Mouse (Mus musculus): Measurements from ENCODE around the gene Gmeb1.
"Not testable (repeated sequence)": the region's sequence is repeated elsewhere in the genome, so short reads cannot be mapped to it uniquely, and the experiment has no call there.

The Gmeb1 gene

DNA sequence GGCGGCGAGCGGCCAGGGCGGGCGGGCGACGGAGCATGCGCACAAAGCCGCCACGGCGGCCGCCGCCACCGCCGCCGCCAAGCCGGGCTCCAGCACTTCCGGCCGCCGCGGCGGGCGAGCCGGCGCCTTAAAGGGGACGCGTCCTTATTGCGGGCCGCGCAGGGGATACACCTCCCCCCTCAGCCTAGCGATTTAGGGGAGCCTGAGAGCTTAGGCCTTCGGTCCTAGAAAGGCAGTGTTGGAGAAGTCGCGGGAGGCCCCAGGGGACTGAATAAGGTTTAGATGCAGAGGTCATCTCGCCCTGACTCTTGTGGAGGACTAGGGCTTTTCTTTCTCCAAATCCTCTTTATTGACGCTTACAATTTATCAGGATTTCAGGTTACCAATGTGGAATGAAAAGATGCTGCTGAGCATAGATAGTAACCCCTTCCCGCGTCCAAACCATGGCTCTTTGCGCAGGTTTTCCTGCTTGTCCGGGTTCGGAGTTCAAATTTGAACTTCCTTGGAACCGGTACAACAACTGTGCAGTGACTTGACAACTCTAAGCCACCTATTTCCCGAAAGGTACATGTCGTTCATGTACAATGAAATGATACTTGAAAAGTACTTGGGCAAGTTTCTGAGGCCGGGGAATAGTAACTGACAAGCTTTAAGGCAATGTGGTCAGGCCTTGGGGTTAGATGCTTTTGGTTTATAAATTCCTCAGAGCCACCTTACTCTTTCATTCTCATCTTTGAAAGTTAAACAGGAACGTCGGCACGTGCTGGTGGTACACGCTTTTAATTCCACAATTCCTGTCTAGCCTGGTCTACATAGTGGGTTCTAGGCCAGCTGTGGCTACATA lies at the start of gene Gmeb1:
Gene Gmeb1, minus strand, starts transcription at position 89 of the 844 bp plus-strand sequence.
- in situ Hi-C loops (cut with MboI, MseI) = no loop called here

GRCm38 (mm10) chr4:132309849-132310472 lies 48.6 kb upstream of the Gmeb1 start:
- in situ Hi-C loops (cut with MboI, MseI) = no loop called here

DNA sequence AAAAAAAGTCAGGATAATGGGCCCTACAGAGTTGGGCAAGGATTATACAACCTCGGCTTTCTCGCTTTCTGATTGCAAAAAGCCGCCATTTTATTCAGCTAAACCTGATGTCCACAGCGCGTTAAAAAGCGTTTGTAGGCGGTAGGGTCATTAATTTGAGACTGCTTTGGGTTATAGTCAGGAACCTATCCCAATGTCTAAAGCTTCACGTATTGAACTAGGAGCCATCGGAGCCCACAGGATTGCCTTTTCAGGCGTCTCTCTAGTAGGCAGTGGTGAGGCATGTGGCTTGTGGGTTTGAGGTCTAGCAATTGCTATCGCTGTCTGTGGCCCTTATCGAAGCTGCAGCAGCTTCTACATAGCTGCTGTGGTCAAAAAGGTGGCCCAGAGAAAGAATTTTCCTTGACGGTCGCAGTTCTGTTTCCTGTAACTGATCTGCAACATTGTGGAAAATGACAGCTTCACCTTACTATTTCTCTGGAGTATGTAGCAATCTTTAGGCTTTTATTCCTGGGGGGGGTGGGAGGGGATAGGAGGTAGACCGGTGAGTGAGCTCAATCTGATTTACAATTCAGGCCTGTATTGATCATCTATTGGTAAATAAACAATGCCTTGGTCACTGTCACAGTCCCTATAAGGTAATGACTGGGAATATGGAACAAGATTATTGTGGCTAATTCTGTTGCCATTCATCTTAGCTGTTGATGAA lies 47.9 kb upstream of the Gmeb1 start:
- in situ Hi-C loops (cut with MboI, MseI) = no loop called here

GRCm38 (mm10) chr4:132308437-132309139 lies 47.2 kb upstream of the Gmeb1 start:
- in situ Hi-C loops (cut with MboI, MseI) = no loop called here

DNA sequence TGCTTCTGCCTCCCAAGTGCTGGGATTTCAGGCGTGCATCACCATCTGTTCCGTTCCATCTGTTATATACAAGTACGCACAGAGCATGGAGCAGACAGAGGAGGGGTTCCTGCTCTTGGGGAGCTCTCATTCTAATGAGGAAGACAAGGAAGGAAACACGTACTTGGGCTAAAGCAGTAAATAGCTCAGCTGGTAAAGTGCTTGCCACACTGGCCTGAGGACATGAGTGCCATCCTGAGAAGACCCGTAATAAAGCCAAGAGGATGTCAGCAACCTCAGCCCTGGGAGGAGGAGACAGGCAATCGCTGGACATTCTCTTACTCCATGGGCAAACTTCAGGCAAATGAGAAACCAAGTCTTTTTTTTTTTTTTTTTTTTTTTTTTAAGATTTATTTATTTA lies 44.6 kb upstream of the Gmeb1 start:
- in situ Hi-C loops (cut with MboI, MseI) = no loop called here

DNA sequence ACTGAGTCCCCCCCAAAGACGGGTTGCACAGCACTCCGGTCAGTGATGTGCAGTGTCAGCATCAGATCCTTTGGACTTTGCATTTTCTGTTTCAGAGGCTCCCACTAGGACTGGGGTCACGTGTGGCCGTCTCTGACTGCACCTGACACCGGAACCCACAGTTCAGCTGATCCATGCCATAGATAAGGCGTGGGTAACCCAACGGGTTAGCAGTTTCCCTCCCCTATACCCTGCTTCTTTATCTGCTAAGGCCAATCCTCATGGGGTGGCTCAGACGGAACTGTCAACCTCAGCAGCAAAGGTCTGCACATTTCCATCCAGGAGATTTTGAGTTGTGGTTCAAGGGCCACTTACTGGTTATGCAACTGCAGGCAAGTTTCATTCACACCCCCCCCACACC lies 43.9 kb upstream of the Gmeb1 start:
- in situ Hi-C loops (cut with MboI, MseI) = no loop called here

DNA sequence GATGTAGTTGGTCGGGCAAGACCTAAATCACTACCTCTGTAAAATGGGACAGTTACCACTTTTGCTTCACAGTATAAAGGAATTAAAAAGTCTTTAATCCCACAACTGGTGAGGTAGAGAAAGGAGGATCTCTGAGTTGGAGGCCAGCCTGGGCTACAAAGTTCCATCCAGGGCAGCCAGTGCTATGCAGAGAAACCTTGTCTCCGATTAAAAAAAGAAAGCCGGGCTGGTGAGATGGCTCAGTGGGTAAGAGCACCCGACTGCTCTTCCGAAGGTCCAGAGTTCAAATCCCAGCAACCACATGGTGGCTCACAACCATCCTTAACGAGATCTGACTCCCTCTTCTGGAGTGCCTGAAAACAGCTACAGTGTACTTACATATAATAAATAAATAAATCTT lies 42.1 kb upstream of the Gmeb1 start:
- in situ Hi-C loops (cut with MboI, MseI) = not testable (repeated sequence)

DNA sequence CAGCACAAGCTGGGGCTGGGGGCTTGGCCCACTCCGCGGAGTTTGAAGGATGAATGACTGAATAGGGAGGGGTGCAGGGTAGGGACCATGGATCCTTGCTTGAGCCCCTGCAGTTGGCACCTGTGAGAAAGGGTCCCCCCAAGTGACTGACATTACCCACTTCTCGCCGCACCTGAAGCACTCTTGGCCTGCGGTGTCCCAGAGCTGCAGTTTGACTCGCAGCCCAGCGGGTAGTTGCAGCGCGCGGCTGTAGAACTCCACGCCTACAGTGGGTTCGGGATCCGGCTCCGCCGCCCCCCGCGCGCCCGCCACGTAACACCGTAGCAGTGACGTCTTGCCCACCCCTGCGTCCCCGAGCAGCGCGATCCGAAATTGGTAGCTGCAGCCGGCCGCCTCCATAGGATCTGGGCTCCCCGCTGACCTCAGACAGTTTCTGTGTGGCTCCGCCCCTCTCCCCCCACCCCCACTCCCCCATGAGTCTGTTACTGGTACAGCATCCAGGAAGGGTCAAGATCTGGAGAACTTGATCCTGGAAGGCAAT lies 41.6 kb upstream of the Gmeb1 start, which contains the start of gene Rab42:
Gene Rab42, minus strand, starts transcription at position 447 of the 541 bp plus-strand sequence.
- in situ Hi-C loops (cut with MboI, MseI) = no loop called here

GRCm38 (mm10) chr4:132301965-132302938 lies 40.9 kb upstream of the Gmeb1 start:
- in situ Hi-C loops (cut with MboI, MseI) = no loop called here

GRCm38 (mm10) chr4:132301486-132301885 lies 40.1 kb upstream of the Gmeb1 start:
- in situ Hi-C loops (cut with MboI, MseI) = no loop called here

GRCm38 (mm10) chr4:132299849-132300248 lies 38.4 kb upstream of the Gmeb1 start:
- in situ Hi-C loops (cut with MboI, MseI) = no loop called here

GRCm38 (mm10) chr4:132295696-132296390 lies 34.4 kb upstream of the Gmeb1 start:
- in situ Hi-C loops (cut with MboI, MseI) = no loop called here

- in situ Hi-C loops (cut with MboI, MseI) = no loop called here
These were observed 32.4 kb upstream of the Gmeb1 start for GRCm38 (mm10) chr4:132293682-132294240.

GRCm38 (mm10) chr4:132292988-132293387 lies 31.6 kb upstream of the Gmeb1 start:
- in situ Hi-C loops (cut with MboI, MseI) = no loop called here

GRCm38 (mm10) chr4:132291624-132292335 lies 30.4 kb upstream of the Gmeb1 start:
- in situ Hi-C loops (cut with MboI, MseI) = no loop called here

- in situ Hi-C loops (cut with MboI, MseI) = no loop called here
These were observed 29.7 kb upstream of the Gmeb1 start for GRCm38 (mm10) chr4:132291056-132291455.

DNA sequence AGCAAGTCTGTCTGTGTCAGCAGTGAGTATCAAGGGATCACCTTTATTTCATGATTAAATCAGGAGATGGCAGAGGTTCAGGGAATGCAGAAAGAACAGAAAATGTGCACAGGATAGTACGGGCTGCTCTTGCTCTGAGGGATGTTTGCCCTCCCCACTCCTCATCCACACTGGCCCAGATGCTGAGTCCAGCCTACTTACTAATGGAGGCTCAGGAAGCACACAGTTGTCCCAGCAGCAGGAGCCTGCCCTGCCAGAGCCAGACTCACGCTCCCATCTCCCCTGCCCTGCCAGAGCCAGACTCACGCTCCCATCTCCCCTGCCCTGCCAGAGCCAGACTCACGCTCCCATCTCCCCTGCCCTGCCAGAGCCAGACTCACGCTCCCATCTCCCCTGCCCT lies 27.4 kb upstream of the Gmeb1 start:
- in situ Hi-C loops (cut with MboI, MseI) = not testable (repeated sequence)

GRCm38 (mm10) chr4:132275949-132276348 lies 14.5 kb upstream of the Gmeb1 start:
- in situ Hi-C loops (cut with MboI, MseI) = no loop called here

Measured in regulatory T cell (primary cell).